Mouse (Mus musculus): ENCODE data around the gene P2rx3. TPM values are rescaled to one million over a fixed set of nuclear protein-coding genes. Genes with fewer than 3 reads are reported as not detected.

P2rx3 gene
- total and polyA plus RNA-seq, 3 experiments, result 2.2 to 7.1 (median 3.7) TPM

- H3K4me2 ChIP-seq (ENCODE audit: insufficient read depth, low read depth, poor library complexity, severe bottlenecking), result no peak overlapping the region
- dilution Hi-C loops (cut with MboI; ENCODE audit: extremely low pct_ligation_motif_present, extremely low pct_unique_long_range_greater_than_20kb, low sequenced_read_pairs), result no loop called here
- H3K9me3 ChIP-seq (replicated peaks; ENCODE audit: low read length), result no peaks in the 10 kb centered on the region
- H3K4me1 ChIP-seq (ENCODE audit: control insufficient read depth in 1 of 2, insufficient read depth in 2 of 2), result no peaks in the 10 kb centered on the region
- H3K9ac ChIP-seq (ENCODE audit: insufficient read depth, low read depth), result no peak overlapping the region
- no peaks in the 10 kb centered on the region for H3K79me2 ChIP-seq (replicated peaks; ENCODE audit: control insufficient read depth, extremely low read depth, insufficient read depth, poor library complexity, severe bottlenecking)
- in situ Hi-C loops (cut with MboI; ENCODE audit: low pct_ligation_motif_present, low pct_unique_long_range_greater_than_20kb, low sequenced_read_pairs), result no loop called here
- no peak for DNase-seq (ENCODE audit: extremely low read depth)
- H3K27me3 ChIP-seq (replicated peaks), result no peaks in the 10 kb centered on the region
- TF ChIP-seq HCFC1 (IDR thresholded peaks at IDR 0.05; ENCODE audit: low read depth, low read length) (no peak), CTCF (conservative IDR thresholded peaks at IDR 0.05 in 1 of 2, IDR thresholded peaks at IDR 0.05 in 1 of 2; ENCODE audit: low read depth in 2 of 2, low read length in 2 of 2) (no peak), RCOR1 (conservative IDR thresholded peaks at IDR 0.05; ENCODE audit: low read depth, low read length) (no peak), CHD1 (IDR thresholded peaks at IDR 0.05; ENCODE audit: low read depth, low read length) (no peak), SMC3 (IDR thresholded peaks at IDR 0.05; ENCODE audit: low read depth, low read length) (no peak), TCF12 (IDR thresholded peaks at IDR 0.05; ENCODE audit: low read depth, low read length) (no peak)
- H3K4me3 ChIP-seq (replicated peaks in 1 of 3; ENCODE audit: low read depth in 2 of 3, low read length in 2 of 3, poor library complexity in 1 of 3), result no peak overlapping the region
- no peak overlapping the region for H3K27ac ChIP-seq (ENCODE audit: insufficient read depth, low read depth)
- H3K36me3 ChIP-seq (replicated peaks in 1 of 2; ENCODE audit: control insufficient read depth in 1 of 2, insufficient read depth in 1 of 2, low read length in 1 of 2), result peaks cover 10 to 21% of the 10 kb centered on the region in 2 experiments
Observed at GRCm38 (mm10) chr2:85066937-85067336, 29.7 kb upstream of the P2rx3 start.

- Histone ChIP-seq H3K4me3 (replicated peaks in 1 of 3; ENCODE audit: low read depth in 2 of 3, low read length in 2 of 3, poor library complexity in 1 of 3) (no peak overlapping the region), H3K36me3 (replicated peaks in 1 of 2; ENCODE audit: control insufficient read depth in 1 of 2, insufficient read depth in 1 of 2, low read length in 1 of 2) (peaks cover 12 to 29% of the 10 kb centered on the region in 2 experiments), H3K9ac (ENCODE audit: insufficient read depth, low read depth) (no peak overlapping the region), H3K79me2 (replicated peaks; ENCODE audit: control insufficient read depth, extremely low read depth, insufficient read depth, poor library complexity, severe bottlenecking) (no peaks in the 10 kb centered on the region), H3K4me1 (ENCODE audit: control insufficient read depth in 1 of 2, insufficient read depth in 2 of 2) (no peaks in the 10 kb centered on the region), H3K4me2 (ENCODE audit: insufficient read depth, low read depth, poor library complexity, severe bottlenecking) (no peak overlapping the region), H3K27me3 (replicated peaks) (no peaks in the 10 kb centered on the region), H3K9me3 (replicated peaks; ENCODE audit: low read length) (no peaks in the 10 kb centered on the region), H3K27ac (ENCODE audit: insufficient read depth, low read depth) (no peak overlapping the region)
- dilution Hi-C loops (cut with MboI; ENCODE audit: extremely low pct_ligation_motif_present, extremely low pct_unique_long_range_greater_than_20kb, low sequenced_read_pairs), result no loop called here
- in situ Hi-C loops (cut with MboI; ENCODE audit: low pct_ligation_motif_present, low pct_unique_long_range_greater_than_20kb, low sequenced_read_pairs), result no loop called here
- no peak for DNase-seq (ENCODE audit: extremely low read depth)
- TF ChIP-seq UBTF (IDR thresholded peaks at IDR 0.05; ENCODE audit: low read depth, low read length) (no peak), MAZ (IDR thresholded peaks at IDR 0.05; ENCODE audit: low read depth, low read length) (no peak), KAT2A (IDR thresholded peaks at IDR 0.05; ENCODE audit: insufficient replicate concordance, low read length) (no peak), EP300 (IDR thresholded peaks at IDR 0.05; ENCODE audit: low read length) (no peak), RAD21 (IDR thresholded peaks at IDR 0.05; ENCODE audit: low read depth, low read length) (no peak), SMC3 (IDR thresholded peaks at IDR 0.05; ENCODE audit: low read depth, low read length) (no peak), MXI1 (IDR thresholded peaks at IDR 0.05; ENCODE audit: low read depth, low read length) (no peak), POLR2A (IDR thresholded peaks at IDR 0.05; ENCODE audit: low read depth, low read length) (no peak), MAFK (IDR thresholded peaks at IDR 0.05; ENCODE audit: insufficient replicate concordance, low read length) (no peak), JUN (IDR thresholded peaks at IDR 0.05; ENCODE audit: insufficient read depth, low read depth, low read length) (no peak), E2F4 (IDR thresholded peaks at IDR 0.05; ENCODE audit: insufficient replicate concordance, low read depth, low read length) (no peak), TBP (conservative IDR thresholded peaks at IDR 0.05; ENCODE audit: low read depth, low read length) (no peak), GABPA (IDR thresholded peaks at IDR 0.05; ENCODE audit: insufficient replicate concordance, low read depth, low read length) (no peak), IRF4 (IDR thresholded peaks at IDR 0.05; ENCODE audit: low read depth, low read length) (no peak), CHD1 (IDR thresholded peaks at IDR 0.05; ENCODE audit: low read depth, low read length) (no peak), PAX5 (IDR thresholded peaks at IDR 0.05; ENCODE audit: low read length) (no peak), JUND (conservative IDR thresholded peaks at IDR 0.05; ENCODE audit: low read depth, low read length) (no peak), NRF1 (IDR thresholded peaks at IDR 0.05; ENCODE audit: low read depth, low read length) (no peak), TCF12 (IDR thresholded peaks at IDR 0.05; ENCODE audit: low read depth, low read length) (no peak), ZNF384 (IDR thresholded peaks at IDR 0.05; ENCODE audit: low read depth, low read length) (no peak)
Observed at GRCm38 (mm10) chr2:85065141-85065875, 28.0 kb upstream of the P2rx3 start.
